Mouse (Mus musculus) erythroblast, embryonic 14.5 days (primary cell): ENCODE data around the gene Asb3.
A peak's percentile ranks its signal among the peaks of the same experiment; 100 is the strongest.

Experiments
- GATA1 ChIP-seq: IDR thresholded peaks from 2 replicates; pipeline ENCODE4 v1.6.1; 2012; ENCODE audit warnings: low read length, inconsistent platforms, mixed read lengths
- TAL1 ChIP-seq: IDR thresholded peaks from 3 replicates; pipeline ENCODE4 v1.6.1; 2012; ENCODE audit warnings: low read length, inconsistent platforms, mixed read lengths

DNA sequence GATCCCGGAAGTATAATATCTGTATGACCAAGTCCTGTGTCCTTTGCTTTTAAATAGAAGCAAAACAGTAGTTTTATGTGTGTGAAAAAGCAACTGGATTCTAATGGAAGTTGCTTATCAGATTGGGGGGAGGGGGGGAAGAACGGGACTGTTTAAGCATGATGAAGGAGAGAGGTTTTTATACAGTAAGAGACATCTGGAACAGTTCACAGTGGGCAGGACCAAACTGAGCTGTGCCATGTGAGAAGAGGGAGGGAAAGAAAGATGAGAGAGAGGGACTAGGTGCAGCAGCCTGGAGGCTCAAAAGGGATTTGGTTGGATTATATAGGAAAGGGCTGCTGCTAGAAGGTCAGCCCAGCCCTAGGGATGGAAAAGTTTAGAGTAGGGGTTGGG lies 101.4 kb downstream of the Asb3 start:
- TF ChIP-seq TAL1 = no peak
- peak; percentile 52; the same call in 1 of the 2 replicates for TF ChIP-seq GATA1
